Mouse (Mus musculus): ENCODE results near the gene Ccdc28a. TPM values are rescaled to one million over a fixed set of nuclear protein-coding genes. Genes with fewer than 3 reads are reported as not detected.
A peak's percentile ranks its signal among the peaks of the same experiment; 100 is the strongest.

Ccdc28a gene
- 10 to 100 TPM; 15.2 to 15.5 TPM for total RNA-seq (2021)
- long read RNA-seq, experiment 1, transcript Ccdc28a-202 (6 exons, 1,190 nt): major isoform, 12 of 21 reads
- long read RNA-seq, experiment 1, partial matches to known transcripts: 2 of 21 reads
- long read RNA-seq, experiment 1, other reads (novel, unspliced or antisense): 4 of 21 reads
- long read RNA-seq, experiment 2, partial matches to known transcripts: 0 of 6 reads
- long read RNA-seq, experiment 2, other reads (novel, unspliced or antisense): 1 of 6 reads

DNA sequence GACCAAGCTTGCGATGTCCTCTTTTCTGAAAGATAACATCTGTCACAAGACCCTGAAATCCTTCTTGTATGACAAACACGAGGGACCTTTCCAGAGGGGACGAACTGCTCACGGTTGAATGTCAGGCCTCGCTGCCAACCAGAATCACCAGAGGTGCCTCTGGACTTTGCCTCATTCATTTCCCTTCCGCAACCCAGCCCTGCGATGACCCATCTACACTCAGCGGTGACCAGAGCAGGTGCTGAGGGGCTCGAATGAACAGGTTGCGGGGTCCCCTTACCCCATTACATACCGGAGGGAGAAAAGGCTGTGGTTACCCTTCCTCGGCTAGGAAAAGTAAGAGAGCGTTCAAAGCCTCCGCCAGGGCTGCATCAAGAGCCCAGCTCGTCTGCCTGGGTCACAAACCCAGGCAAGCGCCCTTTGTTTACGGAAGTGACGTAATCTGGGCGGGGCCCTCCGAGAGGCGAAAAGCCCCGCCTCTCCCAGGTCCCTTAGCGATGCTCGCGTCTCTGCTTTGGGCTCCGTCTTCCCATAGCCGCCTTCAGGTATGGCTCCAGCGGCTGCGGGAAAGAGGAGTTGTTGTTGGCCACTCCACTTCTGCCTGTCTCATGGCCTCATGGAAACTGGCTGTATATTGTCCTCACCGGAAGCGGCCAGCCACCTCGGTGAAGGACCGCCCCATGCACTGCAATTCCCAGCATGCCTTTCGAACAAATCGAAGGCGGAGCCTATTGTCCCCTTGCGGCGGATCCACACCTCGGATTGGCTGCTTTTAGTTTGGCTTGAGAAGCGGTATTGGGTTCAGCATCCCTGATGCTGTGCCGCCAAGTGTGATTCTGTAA lies at the start of gene Ccdc28a:
TSS of gene Ccdc28a (minus strand) at position 439 of the 842 bp plus-strand sequence.
- peak; percentile 97 to 98 for DNase-seq

- DNase-seq: peak in 1 of 2 experiments; percentile 4
Measured at GRCm38 (mm10) chr10:18283991-18284390, 49.2 kb upstream of the Ccdc28a start.

DNA sequence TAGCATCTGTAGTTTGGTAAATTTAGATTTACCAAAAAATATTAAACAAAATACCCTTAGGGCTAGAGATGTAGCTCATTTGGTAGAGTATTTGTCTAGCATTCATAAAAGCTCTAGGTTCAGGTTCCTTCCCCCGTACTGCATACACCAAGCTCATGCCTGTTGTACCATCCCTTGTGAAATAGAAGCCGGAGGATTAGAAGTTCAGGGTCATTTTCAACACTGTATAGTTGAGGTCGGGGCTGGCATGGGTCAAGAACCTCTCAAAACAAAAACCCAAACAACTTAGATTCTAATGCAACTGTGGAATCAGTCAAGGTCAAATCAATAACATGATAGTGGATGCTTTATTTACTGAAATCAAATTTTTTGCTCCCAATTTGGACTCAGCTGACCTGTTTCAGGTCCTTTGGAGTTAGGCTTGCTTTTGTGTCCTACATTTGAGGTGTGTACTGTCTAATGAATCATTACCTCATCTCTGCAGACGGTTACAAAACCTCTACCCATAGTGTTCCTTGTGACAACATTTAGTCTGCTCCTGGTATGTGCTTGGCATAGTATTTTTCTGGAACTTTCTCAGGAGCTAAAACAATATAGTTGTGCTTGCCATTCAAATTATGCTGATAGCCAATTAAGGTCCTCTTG lies 41.4 kb upstream of the Ccdc28a start:
- DNase-seq: no peak

- no peak for DNase-seq
Measured at GRCm38 (mm10) chr10:18251345-18251744, 16.5 kb upstream of the Ccdc28a start.

DNA sequence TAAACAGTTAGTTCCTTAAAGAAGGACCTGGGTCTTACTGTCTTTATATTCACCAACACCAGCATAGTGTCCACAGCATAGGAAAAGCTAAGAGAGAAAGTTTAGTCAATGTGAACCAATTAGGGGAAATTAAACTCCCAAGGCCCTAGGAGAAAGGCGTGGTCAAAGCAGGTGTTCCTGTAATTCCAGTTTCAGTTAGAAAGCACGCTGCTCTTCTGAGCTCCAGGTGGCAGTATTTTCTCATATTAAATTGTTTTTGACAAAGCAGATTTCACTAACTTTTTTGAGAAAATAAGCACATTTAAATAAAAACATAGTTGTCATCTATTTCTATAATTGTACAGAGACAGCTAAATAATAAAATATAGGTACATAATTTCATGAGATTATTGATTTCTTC lies 8.8 kb upstream of the Ccdc28a start:
- DNase-seq: no peak

DNA sequence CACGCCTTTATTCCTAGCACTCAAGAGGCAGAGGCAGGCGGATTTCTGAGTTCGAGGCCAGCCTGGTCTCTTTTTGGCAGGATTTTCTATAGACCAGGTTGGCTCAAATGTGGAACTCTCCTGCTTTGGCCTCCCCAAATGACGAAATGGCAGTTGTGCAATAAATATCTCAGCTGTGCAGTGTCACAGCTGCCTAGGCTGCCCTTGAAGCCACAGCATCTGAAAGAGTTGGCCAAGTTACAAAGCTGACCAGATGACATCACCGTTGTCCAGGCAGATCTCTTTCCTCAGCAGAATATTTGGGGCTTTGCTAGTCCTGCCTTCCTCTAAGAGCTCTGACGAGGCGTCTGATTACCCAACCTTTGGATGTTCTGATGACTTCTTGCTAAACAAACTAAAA lies 2.4 kb upstream of the Ccdc28a start:
- peak; percentile 60 to 81 for DNase-seq

GRCm38 (mm10) chr10:18236328-18236927 lies 1.6 kb upstream of the Ccdc28a start:
- peak in 1 of 2 experiments; percentile 7 for DNase-seq

DNA sequence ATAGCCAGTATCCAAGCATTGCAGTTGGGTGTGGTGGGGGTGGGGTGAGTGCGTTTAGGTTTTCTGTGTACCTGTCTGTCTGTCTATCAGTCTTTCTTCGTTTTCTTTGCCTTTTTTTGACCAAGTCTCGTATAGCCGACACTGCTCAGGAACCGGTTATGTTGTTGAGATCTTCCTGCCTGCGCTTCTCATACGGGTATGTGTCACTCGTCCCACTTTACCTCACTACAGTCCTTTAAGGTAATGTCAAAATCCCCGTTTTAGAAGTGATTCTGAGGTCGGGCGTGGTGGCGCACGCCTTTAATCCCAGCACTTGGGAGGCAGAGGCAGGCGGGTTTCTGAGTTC lies 577 bp upstream of the Ccdc28a start:
- DNase-seq: peak in 1 of 2 experiments; percentile 7

DNA sequence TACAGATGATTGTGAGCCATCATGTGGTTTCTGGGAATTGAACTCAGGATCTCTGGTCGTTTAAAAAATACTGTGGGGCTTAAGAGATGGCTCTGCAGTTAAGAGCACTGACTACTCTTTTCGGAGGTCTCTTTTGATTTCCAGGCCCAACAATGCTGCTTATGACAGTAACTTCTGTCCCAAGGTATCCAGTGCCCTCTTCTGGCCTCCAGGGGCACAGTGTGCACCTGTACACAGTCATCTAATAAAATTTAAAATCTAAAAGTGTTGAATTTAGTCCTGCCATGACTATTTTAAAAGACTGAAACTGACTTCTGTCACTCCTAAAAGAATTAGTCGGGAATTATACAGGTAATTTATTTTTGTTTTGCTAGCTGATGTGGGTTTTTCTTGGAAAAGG lies 907 bp downstream of the Ccdc28a start:
- no peak for DNase-seq

GRCm38 (mm10) chr10:18224386-18224785 lies 10.4 kb downstream of the Ccdc28a start:
- no peak for DNase-seq

DNA sequence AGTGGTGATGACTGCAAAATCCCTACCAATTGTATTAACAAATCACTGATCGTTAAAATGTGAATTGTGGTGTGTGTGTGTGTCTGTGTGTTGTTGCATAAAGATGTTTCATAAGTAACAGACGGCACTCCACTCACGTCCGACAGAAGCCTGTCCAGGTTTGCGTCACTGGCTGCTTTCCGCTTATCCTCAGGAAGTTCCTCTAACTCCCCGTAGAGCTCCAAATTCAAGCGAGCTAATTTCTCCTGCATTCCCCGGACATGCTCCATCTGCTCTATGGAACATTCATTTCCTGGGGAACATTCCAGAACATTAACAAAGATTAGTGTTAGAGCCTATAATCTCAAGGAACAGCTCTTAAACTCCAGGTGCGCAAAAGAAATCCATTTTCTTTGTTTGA lies 15.4 kb downstream of the Ccdc28a start:
- no peak for DNase-seq

- no peak for DNase-seq
Measured at GRCm38 (mm10) chr10:18214124-18214523, 20.7 kb downstream of the Ccdc28a start.

DNA sequence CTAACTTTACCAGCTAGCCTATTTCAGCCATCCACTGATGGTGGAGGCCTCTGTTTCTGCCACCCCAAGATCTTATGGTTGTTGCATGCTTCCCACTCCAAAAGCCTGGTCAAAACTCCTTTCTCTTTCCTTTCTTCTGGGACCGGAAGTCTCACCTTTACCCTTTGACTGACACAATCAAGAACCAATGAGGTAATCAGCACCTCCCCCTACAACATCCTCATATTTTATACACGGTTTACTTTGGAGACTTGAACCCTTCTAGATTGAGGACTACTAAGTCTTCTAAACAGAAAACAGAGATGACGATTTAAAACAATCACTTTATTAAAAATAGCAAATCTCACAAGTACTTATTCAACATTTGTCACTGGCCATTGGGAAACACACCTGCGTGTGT lies 21.4 kb downstream of the Ccdc28a start:
- no peak for DNase-seq

- DNase-seq: peak; percentile 18 to 40
Measured at GRCm38 (mm10) chr10:18210726-18211125, 24.1 kb downstream of the Ccdc28a start, which contains the start of gene Ect2l. TSS of gene Ect2l (minus strand) at chr10:18210890.

DNA sequence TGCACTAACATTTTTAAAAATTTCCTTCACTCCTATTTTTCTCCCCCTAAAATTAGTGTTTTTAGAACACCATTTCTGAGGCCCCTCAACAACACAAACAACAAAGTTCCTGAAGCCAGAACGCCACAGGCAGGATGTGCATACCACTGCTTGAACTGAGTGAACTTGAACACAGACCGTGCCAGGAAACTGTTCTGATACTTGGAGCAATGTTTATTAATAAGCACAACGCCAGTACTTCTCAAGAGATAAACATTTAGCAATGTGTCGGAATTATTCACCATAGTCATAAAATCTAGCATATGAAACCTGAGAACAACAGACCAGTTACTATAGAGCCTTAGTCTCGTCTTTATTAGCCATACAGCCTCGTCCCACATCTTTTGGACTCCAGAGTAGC lies 24.7 kb downstream of the Ccdc28a start:
- DNase-seq: peak in 1 of 2 experiments; percentile 18

- DNase-seq: no peak
Measured at GRCm38 (mm10) chr10:18204067-18204466, 30.7 kb downstream of the Ccdc28a start.

- no peak for DNase-seq
Measured at GRCm38 (mm10) chr10:18202401-18202800, 32.4 kb downstream of the Ccdc28a start.

GRCm38 (mm10) chr10:18200656-18201055 lies 34.1 kb downstream of the Ccdc28a start:
- no peak for DNase-seq

- no peak for DNase-seq
Measured at GRCm38 (mm10) chr10:18199919-18200318, 34.9 kb downstream of the Ccdc28a start.

GRCm38 (mm10) chr10:18198286-18199015 lies 36.3 kb downstream of the Ccdc28a start:
- no peak for DNase-seq

DNA sequence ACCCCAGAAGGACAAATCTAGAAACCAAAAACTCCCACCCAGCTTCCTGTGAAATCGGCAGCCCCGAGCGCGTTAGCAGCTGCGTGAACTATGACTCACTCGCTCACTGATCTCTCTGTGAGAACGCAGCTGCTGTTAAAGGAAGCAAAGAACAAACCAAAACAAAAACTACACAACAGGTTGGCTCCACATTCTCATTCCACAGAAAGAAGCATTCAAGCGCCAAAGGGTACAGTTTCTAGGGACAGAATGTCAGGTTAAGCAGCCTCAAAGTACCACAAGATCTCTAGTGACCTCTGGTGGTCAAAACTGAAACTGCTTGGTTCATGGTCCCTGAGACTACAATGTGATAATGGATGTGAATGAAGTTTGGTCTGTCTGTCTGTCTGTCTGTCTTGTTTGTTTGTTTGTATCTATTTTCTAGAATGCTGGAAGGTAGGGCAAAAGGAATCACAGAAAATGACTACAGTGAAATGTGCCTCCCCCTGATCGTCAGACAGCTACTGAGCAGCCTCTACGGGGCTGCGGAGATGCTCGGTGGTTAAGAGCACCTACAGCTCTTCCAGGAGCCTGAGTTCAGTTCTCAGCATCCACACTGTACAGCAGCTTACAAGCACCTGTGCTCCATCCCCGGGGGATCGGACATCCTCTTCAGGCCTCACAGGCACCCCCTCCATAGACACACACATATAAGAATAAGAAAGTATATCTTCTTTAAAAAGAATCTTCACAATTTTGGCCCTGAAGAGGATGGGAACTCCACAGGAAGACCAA lies 37.4 kb downstream of the Ccdc28a start:
- peak; percentile 74 to 91 for DNase-seq
